Mouse (Mus musculus): ENCODE measurements at regions not wholly inside any gene's neighbourhood (a gene's known extent, or its start where the extent isn't known, plus 50 kb on each side); places are given as distances from the start of the nearest gene placed in this dataset.
"Not testable (repeated sequence)": the region's sequence is repeated elsewhere in the genome, so short reads cannot be mapped to it uniquely, and the experiment has no call there.

GRCm38 (mm10) chrX:92981141-92981540 lies 305.1 kb upstream of the Arx start:
- no peak for DNase-seq (ENCODE audit: extremely low read depth, low read depth)

DNA sequence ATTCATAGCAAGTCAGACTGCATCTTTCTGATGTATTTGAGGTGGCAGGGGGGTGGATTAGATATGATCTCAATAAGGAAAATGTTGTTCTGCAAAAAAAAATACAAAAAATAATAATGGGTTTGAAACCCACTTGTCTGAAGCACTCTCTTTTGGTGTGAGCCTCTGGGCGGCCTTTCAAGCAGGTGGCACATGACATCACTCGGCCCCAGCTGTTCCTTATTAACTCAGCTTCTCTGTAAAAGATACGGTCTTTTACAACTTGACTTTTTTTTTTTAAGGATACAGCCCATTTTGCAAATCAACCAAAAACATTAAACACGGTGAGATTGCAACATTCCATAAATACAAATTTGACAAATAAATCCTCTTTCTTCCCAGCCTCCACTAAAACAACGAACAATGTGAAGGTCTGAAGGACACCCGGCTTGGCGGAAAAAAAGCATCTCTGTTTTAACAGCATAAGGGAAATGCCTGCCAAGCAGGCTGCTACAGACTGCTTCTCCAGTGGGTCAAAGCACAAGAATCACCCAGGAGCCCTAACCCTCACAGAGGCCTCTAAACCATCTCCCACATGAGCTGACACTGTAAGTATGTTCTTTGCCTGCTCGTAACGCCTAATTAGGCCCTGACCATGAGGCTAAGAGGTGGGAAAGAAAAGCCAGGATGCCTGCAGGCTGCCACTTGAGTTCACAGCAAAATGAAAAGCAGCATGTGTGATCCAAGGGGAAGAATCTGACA lies 283.8 kb upstream of the Arx start:
- DNase-seq (ENCODE audit: extremely low read depth, low read depth) = no peak

- no peak for DNase-seq (ENCODE audit: extremely low read depth, low read depth)
These were observed 279.6 kb upstream of the Arx start for GRCm38 (mm10) chrX:93006681-93007080.

DNA sequence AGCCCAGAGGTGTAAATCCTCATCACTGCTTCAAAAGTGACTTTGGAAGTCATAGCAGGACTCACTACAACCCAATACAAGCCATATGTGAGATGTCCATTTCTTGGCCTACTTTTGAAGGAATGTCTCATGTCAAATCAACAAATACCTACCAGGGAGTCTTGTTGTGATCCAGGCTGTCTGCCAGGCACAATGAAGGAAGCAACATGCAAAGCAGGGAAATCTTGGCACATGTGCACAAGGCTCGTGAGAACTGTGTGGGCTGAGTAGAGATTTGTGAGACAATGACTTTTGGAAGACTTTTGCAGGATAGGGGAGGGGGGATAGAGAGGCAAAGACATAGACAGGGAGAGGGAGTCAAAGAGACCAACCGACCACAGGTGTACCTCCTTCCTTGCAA lies 274.7 kb upstream of the Arx start:
- no peak for DNase-seq (ENCODE audit: extremely low read depth, low read depth)

DNA sequence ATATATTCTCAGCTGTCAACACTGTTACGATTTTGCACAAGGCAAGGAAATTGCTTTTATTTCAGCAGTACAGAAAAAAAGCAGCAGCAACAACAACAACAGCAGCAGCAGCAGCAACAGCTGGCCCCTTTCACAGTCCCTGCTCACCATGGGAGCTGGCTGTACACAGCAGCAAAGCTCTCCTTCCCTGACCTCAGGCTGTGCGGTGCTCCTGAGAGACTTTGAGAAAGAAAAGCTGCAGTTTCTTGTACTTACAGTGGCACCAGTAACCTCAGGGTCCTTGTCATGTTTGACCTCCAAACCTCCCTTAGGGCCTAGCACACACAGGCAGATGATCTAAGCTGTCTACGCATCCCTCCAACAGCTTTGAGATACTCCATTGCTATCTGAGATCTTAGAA lies 269.9 kb upstream of the Arx start:
- DNase-seq (ENCODE audit: extremely low read depth, low read depth) = no peak

- no peak for DNase-seq (ENCODE audit: extremely low read depth, low read depth)
These were observed 245.1 kb upstream of the Arx start for GRCm38 (mm10) chrX:93041096-93041495.

GRCm38 (mm10) chrX:93042736-93043135 lies 243.5 kb upstream of the Arx start:
- no peak for DNase-seq (ENCODE audit: extremely low read depth, low read depth)

GRCm38 (mm10) chrX:93048967-93049754 lies 237.1 kb upstream of the Arx start:
- DNase-seq (ENCODE audit: extremely low read depth, low read depth) = no peak

DNA sequence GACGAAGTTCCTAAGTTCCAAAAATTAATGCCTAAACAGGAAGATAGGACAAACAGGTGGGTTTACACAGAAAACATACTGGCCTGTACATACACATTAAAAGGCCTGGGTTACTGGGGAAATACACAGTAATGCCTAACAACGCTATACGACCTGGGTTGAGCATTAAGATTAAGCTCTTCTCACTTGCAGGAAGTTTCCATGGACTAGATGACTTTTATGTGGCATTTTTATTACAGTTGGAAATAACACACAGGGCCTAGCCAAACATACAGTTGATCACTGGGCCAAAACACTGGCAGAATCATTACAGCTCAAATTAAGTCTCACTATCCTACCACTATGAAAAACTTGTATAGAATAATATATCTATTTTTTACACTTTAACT lies 236.5 kb upstream of the Arx start:
- DNase-seq (ENCODE audit: extremely low read depth, low read depth) = no peak

DNA sequence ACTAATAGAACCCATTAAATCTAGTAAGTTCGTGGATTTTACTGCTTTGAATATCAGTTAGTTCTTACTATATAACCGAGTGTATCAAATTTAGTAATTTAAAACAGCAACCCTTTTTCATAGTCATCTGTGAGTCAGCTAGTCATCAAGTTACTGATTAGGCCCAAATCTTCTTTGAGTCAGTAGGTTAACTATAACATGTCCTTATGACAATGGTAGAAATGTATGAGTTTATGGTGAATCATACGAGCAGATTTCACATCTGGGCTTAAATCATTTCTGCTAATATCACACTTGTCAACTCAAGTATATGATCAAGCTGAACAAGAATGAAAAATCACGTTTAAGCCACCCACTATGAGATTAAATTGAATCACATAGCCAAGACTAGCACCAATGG lies 226.7 kb upstream of the Arx start:
- DNase-seq (ENCODE audit: extremely low read depth, low read depth) = no peak

DNA sequence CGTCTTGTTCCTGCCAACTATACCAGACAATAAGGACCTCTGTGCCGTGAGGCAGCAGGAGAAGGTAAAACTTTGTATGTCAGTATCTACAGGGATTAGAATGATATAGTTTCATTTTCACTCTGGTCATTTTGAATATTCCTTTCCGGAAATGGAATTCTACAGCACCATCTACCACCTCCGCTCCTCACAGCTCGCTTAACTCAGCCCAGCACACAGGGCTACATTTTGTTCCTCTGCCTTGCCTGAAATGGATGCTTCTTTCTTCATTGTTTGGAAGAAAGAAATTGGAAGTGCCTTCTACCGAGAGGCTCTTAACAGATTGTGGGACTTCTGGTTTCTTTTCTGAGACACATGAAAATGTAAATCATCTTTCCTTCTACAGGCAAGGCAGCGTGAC lies 217.4 kb upstream of the Arx start:
- DNase-seq (ENCODE audit: extremely low read depth, low read depth) = no peak

DNA sequence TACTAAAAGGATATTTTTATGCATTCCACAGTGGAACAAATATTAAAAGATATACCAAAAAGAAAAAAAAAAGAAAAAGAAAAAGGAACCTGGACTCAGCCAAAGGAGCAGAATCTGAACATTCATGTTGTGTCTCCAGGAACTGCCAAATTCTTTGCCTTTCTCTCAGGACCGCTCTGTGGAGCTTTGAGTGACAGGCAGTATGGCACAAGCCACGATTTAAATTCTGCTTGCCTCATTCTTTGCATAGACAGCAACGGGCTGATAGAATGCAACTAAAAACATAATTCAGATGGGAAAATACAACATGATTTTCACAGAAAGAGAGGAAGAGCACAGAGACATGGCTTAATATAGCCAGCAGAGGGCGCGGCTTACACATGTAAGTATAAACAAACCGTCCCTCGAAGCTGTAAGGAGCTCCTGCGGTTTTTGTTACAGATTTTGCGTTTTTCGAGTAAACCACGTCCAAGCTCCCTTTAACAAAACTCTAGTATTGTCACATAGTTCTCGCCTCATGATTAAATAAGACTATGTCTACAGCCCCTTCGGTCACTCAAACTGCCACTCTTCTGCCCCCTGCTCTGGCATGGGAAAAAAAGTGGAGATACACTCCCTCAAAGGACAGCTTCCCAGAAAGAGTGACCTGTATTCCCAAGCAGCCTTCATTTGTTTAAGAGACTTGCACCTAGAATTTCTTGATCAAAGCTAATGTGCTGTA lies 216.5 kb upstream of the Arx start:
- peak; percentile 78 for DNase-seq (ENCODE audit: extremely low read depth, low read depth)

GRCm38 (mm10) chrX:93070290-93070611 lies 216.0 kb upstream of the Arx start:
- DNase-seq (ENCODE audit: extremely low read depth, low read depth) = no peak

GRCm38 (mm10) chrX:93088976-93089375 lies 197.3 kb upstream of the Arx start:
- no peak for DNase-seq (ENCODE audit: extremely low read depth, low read depth)

- DNase-seq (ENCODE audit: extremely low read depth, low read depth) = no peak
These were observed 188.7 kb upstream of the Arx start for GRCm38 (mm10) chrX:93097551-93097950.

DNA sequence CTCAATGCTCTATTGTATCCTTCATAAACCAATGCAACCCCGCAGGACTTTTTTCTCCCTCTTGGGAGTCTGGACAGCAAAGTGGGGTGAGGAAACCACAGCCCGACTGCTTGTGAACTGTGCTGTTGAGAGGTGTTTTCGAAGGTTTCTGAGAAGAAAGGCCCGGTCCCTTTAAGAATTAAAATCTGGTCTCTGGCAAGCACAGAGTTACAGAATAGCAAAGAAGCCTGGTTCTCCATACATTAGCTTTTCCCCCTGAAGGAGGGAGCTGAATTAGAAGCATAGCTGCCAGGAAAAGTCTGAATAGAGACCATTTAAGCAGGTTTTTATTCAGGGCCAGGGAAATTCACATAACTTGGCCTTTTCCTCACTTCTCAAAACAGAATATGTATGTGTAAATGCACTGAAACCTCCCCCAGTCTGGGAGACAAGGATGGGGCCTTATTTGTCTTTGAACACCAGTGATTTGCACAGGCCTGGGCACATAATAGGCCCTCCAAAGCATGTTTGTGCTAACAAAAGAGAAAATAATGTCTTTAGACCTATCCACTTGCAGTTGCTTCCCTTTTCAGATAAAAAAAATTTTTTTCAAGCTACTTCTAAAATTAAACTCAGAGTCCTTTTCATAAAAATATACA lies 178.2 kb upstream of the Arx start:
- no peak for DNase-seq (ENCODE audit: extremely low read depth, low read depth)

- not testable (repeated sequence) for DNase-seq (ENCODE audit: extremely low read depth, low read depth)
These were observed 131.9 kb upstream of the Arx start for GRCm38 (mm10) chrX:93154367-93154766.

GRCm38 (mm10) chrX:93159105-93159504 lies 127.1 kb upstream of the Arx start:
- no peak for DNase-seq (ENCODE audit: extremely low read depth, low read depth)

DNA sequence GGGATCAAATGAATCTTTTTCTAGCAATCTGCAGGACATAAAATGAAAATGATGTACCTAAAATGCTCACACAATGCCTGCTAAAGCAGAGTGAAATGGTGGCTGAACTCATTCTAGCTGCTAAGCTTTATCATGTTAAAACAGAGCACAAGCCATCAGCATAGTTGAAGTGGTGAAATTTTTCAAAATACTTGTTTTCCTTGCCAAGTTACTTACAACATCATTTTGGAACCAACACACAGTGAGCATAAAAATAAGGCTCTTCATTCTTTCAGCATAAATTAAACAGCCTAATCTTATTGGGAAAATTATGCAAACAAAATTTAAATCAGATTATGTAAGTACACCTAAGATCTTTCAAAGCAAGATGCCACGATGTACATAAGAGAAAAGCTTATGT lies 125.3 kb upstream of the Arx start:
- DNase-seq (ENCODE audit: extremely low read depth, low read depth) = no peak
